ENCODE assay signal across 20 mouse cellular contexts in genomic region chr14:27319386-27319785, GRCm38 (mm10).
DNase-seq lines count a peak whose midpoint lies in the region; ATAC-seq and TF ChIP-seq lines count a peak whose summit lies in the region.
"Had no signal": no experiment of that assay in that cellular context is flagged by ENCODE, and none has a peak within 500 bp of the region (broad histone marks: within the 10 kb centered on the region; RNA-seq: fewer than 3 reads in every experiment).

No protein-coding gene starts in this region.

- no peaks in the 10 kb centered on the region for H3K36me3 ChIP-seq in midbrain, embryonic 11.5 days (ENCODE audit: control insufficient read depth, insufficient read depth, low read length)
- no peaks in the 10 kb centered on the region for H3K36me3 ChIP-seq in midbrain, postnatal 0 days (ENCODE audit: insufficient read depth, low read length)
- H3K36me3 ChIP-seq: embryonic facial prominence, embryonic 10.5 days; embryonic facial prominence, embryonic 12.5 days; forebrain, embryonic 15.5 days had no signal

- no peak overlapping the region for H3K9ac ChIP-seq in midbrain, embryonic 11.5 days (ENCODE audit: low read length)
- H3K9ac ChIP-seq in midbrain, postnatal 0 days (replicated peaks; ENCODE audit: low read length, poor library complexity, severe bottlenecking) = no peak overlapping the region
- H3K9ac ChIP-seq: embryonic facial prominence, embryonic 12.5 days; forebrain, embryonic 13.5 days; forebrain, embryonic 15.5 days; forebrain, postnatal 0 days had no signal

- H3K4me3 ChIP-seq in midbrain, embryonic 11.5 days (ENCODE audit: low read depth, low read length) = no peak overlapping the region
- H3K4me3 ChIP-seq in midbrain, postnatal 0 days (ENCODE audit: low read depth, low read length) = no peak overlapping the region
- H3K4me3 ChIP-seq: embryonic facial prominence, embryonic 10.5 days; embryonic facial prominence, embryonic 12.5 days; forebrain, embryonic 13.5 days; forebrain, embryonic 15.5 days had no signal

- H3K27ac ChIP-seq in midbrain, embryonic 11.5 days (ENCODE audit: low read depth, low read length) = no peak overlapping the region
- H3K27ac ChIP-seq in midbrain, postnatal 0 days (ENCODE audit: low read depth, low read length) = no peak overlapping the region
- H3K27ac ChIP-seq: embryonic facial prominence, embryonic 10.5 days; embryonic facial prominence, embryonic 12.5 days; forebrain, embryonic 13.5 days; forebrain, embryonic 15.5 days had no signal

- H3K27me3 ChIP-seq in midbrain, embryonic 11.5 days (ENCODE audit: control insufficient read depth, insufficient read depth, low read length) = no peaks in the 10 kb centered on the region
- no peaks in the 10 kb centered on the region for H3K27me3 ChIP-seq in midbrain, postnatal 0 days (ENCODE audit: insufficient read depth, low read length)
- H3K27me3 ChIP-seq: embryonic facial prominence, embryonic 12.5 days; forebrain, embryonic 13.5 days; forebrain, embryonic 15.5 days; Patski had no signal

- H3K4me1 ChIP-seq in midbrain, embryonic 11.5 days (ENCODE audit: control insufficient read depth, insufficient read depth, low read length) = no peaks in the 10 kb centered on the region
- H3K4me1 ChIP-seq in midbrain, postnatal 0 days (ENCODE audit: insufficient read depth, low read length) = no peaks in the 10 kb centered on the region
- H3K4me1 ChIP-seq: embryonic facial prominence, embryonic 10.5 days; embryonic facial prominence, embryonic 12.5 days; forebrain, embryonic 13.5 days; forebrain, embryonic 15.5 days had no signal

- WGBS in midbrain, embryonic 11.5 days = 69% methylated on average over 7 of the region's 7 CpGs
- WGBS in midbrain, postnatal 0 days = 56% methylated on average over 7 of the region's 7 CpGs

- H3K4me2 ChIP-seq in midbrain, embryonic 11.5 days = no peak overlapping the region
- no peak overlapping the region for H3K4me2 ChIP-seq in midbrain, postnatal 0 days (ENCODE audit: low read depth, low read length, poor library complexity, severe bottlenecking)
- H3K4me2 ChIP-seq: embryonic facial prominence, embryonic 12.5 days; forebrain, embryonic 13.5 days; forebrain, embryonic 15.5 days had no signal

- peak; percentile 47 for DNase-seq in midbrain, embryonic 11.5 days (ENCODE audit: low spot score, missing footprints)
- DNase-seq in midbrain, postnatal 0 days (ENCODE audit: low spot score) = no peak
- peak; percentile 67 for DNase-seq in R1 (ENCODE audit: low read depth, low spot score)
- DNase-seq in thymus, postnatal 36 days = no peak
- no peak for DNase-seq in left cerebral cortex, postnatal 4 days
- DNase-seq: adrenal gland, adult 8-10 months; adrenal gland, postnatal 14 days; adrenal gland, postnatal 36 days; cerebellum, adult 11-12 months; cerebellum, adult 2 months; cerebellum, adult 9-10 months; cerebellum, postnatal 10 days; cerebellum, postnatal 25 days; forebrain, postnatal 0 days had no signal

- no peak for TF ChIP-seq CTCF in midbrain, postnatal 0 days (IDR thresholded peaks at IDR 0.05)

- intact Hi-C loops in left cerebral cortex, postnatal 4 days (cut with DNase I) = no loop called here

- ATAC-seq in midbrain, embryonic 11.5 days (ENCODE audit: low FRiP score) = no peak
- no peak for ATAC-seq in midbrain, postnatal 0 days (ENCODE audit: low FRiP score)
- ATAC-seq: activated CD4-positive, CD25-positive, alpha-beta regulatory T cell, adult 4 months; forebrain, embryonic 13.5 days; forebrain, embryonic 15.5 days; forebrain, postnatal 0 days; Patski had no signal

- no peaks in the 10 kb centered on the region for H3K9me3 ChIP-seq in midbrain, embryonic 11.5 days (ENCODE audit: control insufficient read depth, low read length)
- H3K9me3 ChIP-seq in midbrain, postnatal 0 days (ENCODE audit: low read length) = no peaks in the 10 kb centered on the region
- H3K9me3 ChIP-seq: embryonic facial prominence, embryonic 10.5 days; embryonic facial prominence, embryonic 12.5 days; forebrain, embryonic 13.5 days; forebrain, embryonic 15.5 days had no signal

Comparison
In these comparisons a context has a peak if more than half of its experiments do, and no peak if none do; other contexts are left out.
1. DNase-seq: peak in midbrain, embryonic 11.5 days (single experiment) and R1 (single experiment); none in midbrain, postnatal 0 days (single experiment), thymus, postnatal 36 days (0 of 2) and left cerebral cortex, postnatal 4 days (single experiment).